Mouse (Mus musculus) erythroblast, embryonic 14.5 days (primary cell): ENCODE data around the gene Hfe.

Experiments used
- GATA1 ChIP-seq: IDR thresholded peaks from 2 replicates; pipeline ENCODE4 v1.6.1; 2012; ENCODE audit warnings: low read length, inconsistent platforms, mixed read lengths
- TAL1 ChIP-seq: IDR thresholded peaks from 3 replicates; pipeline ENCODE4 v1.6.1; 2012; ENCODE audit warnings: low read length, inconsistent platforms, mixed read lengths

- TF ChIP-seq TAL1 (no peak), GATA1 (no peak)
Measured at GRCm38 (mm10) chr13:23729706-23730105, 19.1 kb upstream of the Hfe start.
